Mouse (Mus musculus) T-cell, adult 2 months (primary cell): Measurements from ENCODE around the gene Stom.
A peak's percentile ranks its signal among the peaks of the same experiment; 100 is the strongest.

Experiments used
- DNase-seq: peaks from one replicate; pipeline ENCODE4 v3.0.0; 2022; ENCODE audit warnings: low spot score

Gene Stom

DNA sequence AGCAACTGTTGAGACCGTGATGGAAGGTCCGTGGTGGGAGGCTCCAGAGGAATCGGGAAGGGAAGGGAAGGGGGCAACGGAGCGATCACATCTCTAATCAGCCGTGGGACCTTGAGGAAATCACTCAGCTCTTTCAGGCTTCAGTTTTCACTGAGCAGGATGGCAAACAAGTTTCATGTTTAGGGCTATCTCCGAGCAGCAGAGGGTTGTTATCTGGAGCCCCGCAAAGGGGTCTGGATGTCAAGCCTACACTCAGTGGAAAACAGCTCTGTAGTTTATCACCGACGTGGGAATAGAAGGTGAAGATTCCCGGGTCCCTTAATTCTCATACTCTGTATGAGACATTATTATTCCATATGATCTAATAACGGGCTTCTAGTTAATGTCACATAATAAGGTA lies 18.4 kb downstream of the Stom start:
- no peak for DNase-seq

GRCm38 (mm10) chr2:35317604-35318003 lies 19.2 kb downstream of the Stom start:
- no peak for DNase-seq

DNA sequence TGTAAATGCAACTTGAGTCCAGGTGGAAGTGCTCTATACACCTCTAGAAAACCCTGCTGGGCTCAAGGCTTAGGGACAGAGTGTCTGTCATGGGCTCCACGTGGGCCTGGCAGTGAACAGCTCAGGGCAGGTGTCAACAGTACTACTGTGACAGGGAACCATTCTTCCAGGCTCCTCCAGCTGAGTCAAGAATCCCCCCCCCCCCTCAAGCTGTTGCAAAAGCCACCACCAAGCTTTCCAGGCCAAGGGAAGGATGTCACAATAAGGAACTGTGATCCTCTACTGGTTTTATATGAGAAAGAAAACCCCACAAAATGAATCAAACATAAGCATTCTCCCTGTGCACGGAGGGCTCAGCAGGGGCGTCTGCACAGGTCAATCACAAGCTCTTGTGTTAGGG lies 22.5 kb downstream of the Stom start:
- DNase-seq = no peak

- DNase-seq = no peak
Observed at GRCm38 (mm10) chr2:35309906-35310493, 26.8 kb downstream of the Stom start.

DNA sequence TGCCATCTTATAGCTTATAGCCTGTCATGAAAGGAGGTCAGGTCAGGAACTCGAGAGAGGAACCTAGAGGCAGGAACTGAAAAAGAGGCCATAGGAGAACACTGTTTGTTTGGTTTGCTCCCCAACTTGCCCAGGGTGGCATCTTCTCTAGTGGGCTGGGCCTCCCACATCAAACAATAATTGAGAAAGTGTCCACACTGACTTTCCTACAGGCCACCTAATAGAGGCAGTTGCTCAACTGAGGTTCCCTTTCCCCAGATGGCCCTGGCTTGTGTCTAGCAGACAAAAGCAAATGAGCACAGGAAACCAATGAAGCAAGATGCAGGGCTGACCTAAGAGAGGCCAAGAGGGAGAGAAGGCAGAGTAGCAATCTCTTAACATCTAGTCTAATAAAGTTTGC lies 28.6 kb downstream of the Stom start:
- no peak for DNase-seq

GRCm38 (mm10) chr2:35302049-35302885 lies 34.5 kb downstream of the Stom start:
- DNase-seq = no peak

DNA sequence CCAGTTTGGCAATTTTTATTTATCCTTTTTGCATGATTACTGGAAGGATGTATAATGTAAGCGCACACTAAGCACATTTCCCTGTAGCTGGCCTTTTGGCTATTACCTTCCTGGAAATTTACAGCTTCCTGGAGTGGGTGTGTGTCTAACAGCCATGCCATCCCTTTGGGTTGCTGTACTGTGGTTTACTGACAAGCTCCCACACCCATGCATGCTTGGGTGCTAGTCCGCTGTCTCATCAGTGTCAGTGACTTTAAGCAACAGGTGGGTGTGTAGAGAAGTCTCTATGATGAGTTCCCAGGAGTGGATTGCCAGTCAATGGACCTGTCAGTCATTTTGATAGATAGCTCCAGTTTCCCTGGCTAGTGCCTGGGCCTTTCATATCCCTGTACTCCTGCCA lies 37.3 kb downstream of the Stom start:
- no peak for DNase-seq

GRCm38 (mm10) chr2:35297703-35298332 lies 39.0 kb downstream of the Stom start:
- DNase-seq = peak; percentile 67

GRCm38 (mm10) chr2:35293291-35293690 lies 43.5 kb downstream of the Stom start:
- DNase-seq = no peak

DNA sequence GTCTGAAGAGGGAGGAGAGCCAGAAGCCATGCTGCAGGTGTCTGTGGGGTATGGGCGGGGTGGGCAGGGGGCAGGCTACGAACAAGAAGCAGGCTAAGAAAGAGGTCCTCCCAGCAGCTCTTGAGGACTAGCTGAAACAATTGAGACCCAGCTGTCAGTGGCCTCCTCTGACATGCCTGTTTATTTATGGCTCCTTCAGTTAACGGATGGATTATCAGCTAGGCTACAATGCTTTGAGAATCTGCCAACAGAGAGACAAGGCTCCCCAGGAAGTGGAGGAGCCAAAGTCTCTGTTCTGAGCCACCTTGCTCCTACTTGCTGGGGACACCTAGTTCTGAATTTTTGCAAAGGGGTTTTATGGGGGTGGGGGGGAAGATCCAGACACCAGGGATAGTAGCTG lies 44.1 kb downstream of the Stom start:
- no peak for DNase-seq

DNA sequence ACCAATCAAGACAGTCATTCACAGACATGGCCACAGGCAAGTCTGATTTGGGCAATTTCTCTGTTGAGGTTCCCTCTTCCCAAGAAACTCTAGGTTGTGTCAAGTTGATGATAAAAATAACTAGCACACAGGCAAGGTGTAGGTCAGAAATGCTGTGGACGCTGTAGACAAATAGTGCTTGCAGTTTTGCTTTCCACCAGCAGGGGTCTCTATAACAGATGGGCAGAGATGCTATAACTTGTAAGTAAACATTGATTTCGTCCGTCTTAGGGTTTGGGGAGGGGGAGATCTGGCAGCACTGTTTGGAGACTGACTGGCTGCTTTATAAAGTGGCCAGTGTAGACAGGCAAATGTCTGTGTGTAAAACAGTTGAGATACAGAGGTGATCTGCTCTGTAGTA lies 44.9 kb downstream of the Stom start:
- DNase-seq = peak; percentile 32

GRCm38 (mm10) chr2:35288758-35289635 lies 47.8 kb downstream of the Stom start:
- peak; percentile 63 for DNase-seq

- DNase-seq = no peak
Observed at GRCm38 (mm10) chr2:35287017-35287620, 49.7 kb downstream of the Stom start.

DNA sequence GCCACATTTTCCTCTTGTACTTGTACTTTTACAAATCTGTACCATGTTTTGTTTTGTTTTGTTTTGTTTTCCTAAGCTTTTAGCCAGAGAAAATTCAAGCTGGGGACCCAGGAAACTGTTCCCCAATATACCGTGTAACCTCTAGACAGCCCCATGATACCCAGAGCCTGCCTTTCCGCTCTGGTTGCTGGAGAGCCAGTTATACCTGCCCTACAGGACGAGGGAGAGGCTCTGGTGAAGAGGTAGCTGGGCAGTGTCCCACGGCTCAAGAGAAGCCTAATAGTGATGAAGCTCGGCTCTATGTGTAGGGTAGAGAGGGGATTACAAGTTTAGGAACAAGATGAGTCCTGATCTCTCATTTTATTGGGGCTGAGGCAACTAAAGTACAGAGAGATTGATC lies 51.6 kb downstream of the Stom start:
- DNase-seq = no peak

DNA sequence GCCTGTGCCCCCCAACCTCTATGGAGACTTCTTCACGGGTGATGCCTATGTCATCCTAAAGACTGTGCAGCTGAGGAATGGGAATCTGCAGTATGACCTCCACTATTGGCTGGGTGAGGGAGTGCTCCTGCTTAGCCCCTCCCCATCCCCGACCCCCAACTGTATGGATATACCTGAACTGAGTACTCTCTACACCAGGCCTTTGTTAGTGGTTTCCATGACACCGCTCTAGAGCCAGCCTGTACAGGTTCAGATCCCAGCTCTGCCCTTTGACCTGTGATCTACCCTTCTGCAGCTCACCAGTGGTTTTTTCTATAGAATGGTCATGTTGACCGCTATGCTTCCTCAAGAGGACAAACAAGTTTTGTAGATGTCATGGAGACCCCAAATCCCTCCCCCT lies 52.8 kb downstream of the Stom start:
- DNase-seq = no peak

- DNase-seq = no peak
Observed at GRCm38 (mm10) chr2:35282214-35282613, 54.6 kb downstream of the Stom start.

- DNase-seq = no peak
Observed at GRCm38 (mm10) chr2:35280001-35280400, 56.8 kb downstream of the Stom start.

DNA sequence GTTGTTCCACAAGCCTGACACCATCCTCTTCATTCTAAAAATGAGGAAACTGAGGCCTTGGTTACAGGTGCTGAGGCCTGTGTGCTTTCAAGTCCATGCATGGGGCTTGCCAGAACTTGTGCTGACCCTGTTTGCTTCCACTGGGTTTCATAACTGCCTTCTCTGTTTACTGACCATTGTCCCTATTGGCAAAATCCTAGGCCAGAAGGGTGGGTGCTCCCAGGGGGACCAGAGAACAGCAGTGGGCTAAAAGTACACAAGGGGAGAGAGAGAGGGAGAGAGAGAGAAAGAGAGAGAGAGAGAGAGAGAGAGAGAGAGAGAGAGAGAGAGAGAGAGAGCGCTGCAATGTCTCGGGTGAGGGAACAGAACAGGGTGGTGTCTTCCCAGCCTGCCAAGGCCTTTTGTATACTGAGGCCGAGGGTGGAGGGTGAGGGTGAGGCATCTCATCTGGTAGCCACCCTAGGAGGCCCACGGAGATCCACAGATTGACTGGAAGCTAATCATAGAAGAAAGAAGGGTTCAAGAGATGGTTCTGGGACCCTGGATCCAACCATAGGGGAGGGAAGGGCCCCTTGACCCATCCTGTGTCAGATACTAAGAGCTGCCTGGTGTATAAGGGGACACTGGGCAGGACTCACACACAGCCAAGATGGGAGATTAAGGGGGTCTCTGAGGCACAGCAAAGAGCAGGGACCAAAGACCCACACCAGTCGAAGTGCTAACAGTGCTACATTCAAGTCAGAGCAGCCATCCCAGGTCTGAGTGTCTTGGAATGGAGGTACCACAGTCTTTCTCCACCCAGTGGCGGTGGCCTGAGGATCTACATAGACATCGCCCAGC lies 58.2 kb downstream of the Stom start:
- DNase-seq = no peak

GRCm38 (mm10) chr2:35277686-35278085 lies 59.1 kb downstream of the Stom start:
- DNase-seq = no peak

DNA sequence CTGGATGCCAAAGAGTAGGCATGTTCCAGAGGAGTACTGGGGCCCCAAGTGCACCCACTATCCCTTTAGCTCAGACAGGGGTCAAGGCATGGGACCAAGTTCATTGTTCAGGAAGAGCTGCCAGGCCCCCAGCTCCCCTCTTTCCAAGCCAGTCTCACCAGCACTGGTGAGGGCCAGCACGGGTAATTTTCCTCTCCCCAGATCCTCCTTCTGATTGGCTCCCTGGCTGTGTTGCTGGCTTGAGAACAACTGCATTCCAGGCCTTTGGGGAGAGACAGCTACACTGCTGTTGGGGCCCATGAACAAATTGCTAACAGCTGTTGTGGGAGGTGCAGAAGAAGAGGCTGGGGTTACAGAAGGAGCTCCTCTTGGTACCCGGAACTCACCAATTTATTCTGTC lies 63.2 kb downstream of the Stom start:
- DNase-seq = no peak

DNA sequence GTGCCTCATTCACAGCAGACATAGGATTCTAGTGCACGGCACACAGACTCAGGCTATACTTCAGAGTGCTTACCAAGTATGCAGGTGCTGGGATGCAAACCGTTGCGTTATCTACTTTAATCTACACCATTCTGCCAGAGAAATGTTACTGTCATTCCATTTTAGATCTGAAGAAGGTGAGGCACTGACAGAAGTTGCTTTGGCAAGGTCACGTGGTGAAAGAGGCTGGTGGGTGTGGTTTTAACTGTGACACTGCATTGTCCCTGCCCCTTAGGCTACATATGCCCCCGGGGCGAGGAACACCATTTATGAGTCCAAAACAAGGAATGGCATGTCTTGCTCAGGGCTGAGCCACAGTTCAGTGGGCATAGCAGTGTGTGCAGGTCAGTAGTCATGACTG lies 63.9 kb downstream of the Stom start:
- no peak for DNase-seq
